Mouse (Mus musculus): Measurements from ENCODE around the gene Gm10944. TPM values are rescaled to one million over a fixed set of nuclear protein-coding genes. Genes with fewer than 3 reads are reported as not detected.

Gm10944 gene
- polyA plus RNA-seq (2014; fragmentation: Illumina TruSeq; extraction: RNeasy Lipid Tissue Mini Kit (QIAGEN cat#74804); ENCODE audit: low read depth, low replicate concordance) = not detected

GRCm38 (mm10) chr10:10681048-10681447 lies at the start of gene Gm10944:
TSS of gene Gm10944 (plus strand) at chr10:10681348.

Other genes starting within 250 kb of the Gm10944 start
- gene Adgb, start 209.0 kb upstream of the Gm10944 start, polyA plus RNA-seq (2014; fragmentation: Illumina TruSeq; extraction: RNeasy Lipid Tissue Mini Kit (QIAGEN cat#74804); ENCODE audit: low read depth, low replicate concordance) = 0.47 TPM
- gene Rab32, start 123.1 kb upstream of the Gm10944 start, polyA plus RNA-seq (2014; fragmentation: Illumina TruSeq; extraction: RNeasy Lipid Tissue Mini Kit (QIAGEN cat#74804); ENCODE audit: low read depth, low replicate concordance) = 17.1 TPM

Data from adrenal gland, adult 10 weeks (tissue).